Mouse (Mus musculus) thymus, adult 2 months (tissue): ENCODE measurements around the gene Plxdc1.

ENCODE experiments used
- CTCF ChIP-seq: fragments of 200-500 bp; IDR thresholded peaks from 2 replicates; pipeline ENCODE4 v1.5.1; 2012; ENCODE audit warnings: mild to moderate bottlenecking, control low read depth, low read length, moderate library complexity, borderline replicate concordance; ENCODE audit not compliant: control insufficient read depth, poor library complexity, insufficient read depth; ENCODE audit errors: extremely low read depth
- POLR2A ChIP-seq: fragments of 200-500 bp; IDR thresholded peaks from 2 replicates; pipeline ENCODE4 v1.6.1; 2012; ENCODE audit warnings: mild to moderate bottlenecking, low read length, control low read depth, moderate library complexity; ENCODE audit not compliant: control insufficient read depth, poor library complexity, insufficient read depth; ENCODE audit errors: extremely low read depth

DNA sequence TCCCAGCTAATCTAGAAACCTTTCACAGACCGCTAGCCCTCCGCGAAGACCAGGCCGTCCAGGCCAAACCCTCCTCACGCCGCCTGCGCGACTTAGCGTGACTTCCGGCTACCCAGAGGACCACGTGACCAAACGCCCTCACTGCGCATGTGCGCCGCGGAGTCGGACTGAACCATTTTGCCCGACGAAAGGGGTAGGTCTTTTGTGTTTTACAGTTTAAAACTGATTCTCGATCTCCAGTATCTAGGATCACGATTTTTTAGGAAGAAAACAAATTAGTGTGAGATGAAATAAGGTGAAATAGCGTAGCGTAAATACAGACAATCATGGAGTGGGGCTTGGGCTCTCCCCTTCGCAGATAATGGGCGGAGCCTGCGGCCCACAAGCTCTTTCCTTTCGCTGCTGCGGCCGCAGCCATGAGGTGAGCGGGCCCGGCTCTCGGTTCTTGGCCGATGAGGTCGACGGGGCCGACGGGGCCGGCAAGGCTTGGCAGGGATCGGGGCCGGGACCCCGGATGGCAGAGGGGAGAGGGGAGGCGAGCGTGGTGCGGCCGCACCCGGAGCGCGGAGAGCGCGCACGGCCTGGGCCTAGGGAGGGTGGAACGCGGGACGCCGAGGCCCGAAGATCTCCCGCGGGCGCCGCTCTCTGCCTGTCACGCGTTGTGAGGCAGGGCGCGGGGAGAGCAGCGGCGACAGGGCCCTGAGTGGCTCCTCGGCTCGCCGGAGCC, 40.5 kb upstream of the Plxdc1 start, which contains the start of gene Rpl19:
- TF ChIP-seq CTCF = no peak
- TF ChIP-seq POLR2A = peak; percentile 95
